Mouse (Mus musculus) bone marrow, adult 2 months (tissue): ENCODE measurements around the gene Thap7. TPM values are rescaled to one million over a fixed set of nuclear protein-coding genes. Genes with fewer than 3 reads are reported as not detected.

ENCODE experiments used
- H3K27ac ChIP-seq: fragments of 200-500 bp; 2 replicates; pipeline ENCODE4 v1.5.1; 2012; ENCODE audit warnings: low read depth, mild to moderate bottlenecking, control low read depth, inconsistent platforms, low read length; ENCODE audit not compliant: control insufficient read depth, poor library complexity, insufficient read depth
- H3K4me1 ChIP-seq: fragments of 200-500 bp; 2 replicates; pipeline ENCODE4 v1.6.1; 2011; ENCODE audit warnings: low read length; ENCODE audit not compliant: control insufficient read depth, insufficient read depth
- H3K4me3 ChIP-seq: fragments of 200-500 bp; replicated peaks from 2 replicates; pipeline ENCODE3; 2011; ENCODE audit warnings: mild to moderate bottlenecking, low read depth, low read length, control low read depth; ENCODE audit not compliant: control insufficient read depth
- CTCF ChIP-seq: fragments of 200-500 bp; IDR thresholded peaks from 2 replicates; pipeline ENCODE4 v1.5.1; 2011; ENCODE audit warnings: low read length, control low read depth; ENCODE audit not compliant: control insufficient read depth, insufficient read depth
- POLR2A ChIP-seq: fragments of 200-500 bp; IDR thresholded peaks from 2 replicates; pipeline ENCODE4 v1.6.1; 2011; ENCODE audit warnings: low read depth, mild to moderate bottlenecking, control low read depth, low read length, borderline replicate concordance; ENCODE audit not compliant: control insufficient read depth
- WGBS: fragments of 180-500 bp; shearing (Covaris S2); methylation state at CpG from one replicate; pipeline ENCODE4 v1.1.7; 2018; 5-methylcytosine and 5-hydroxymethylcytosine counted together
- polyA plus RNA-seq: library from polyadenylated mRNA; stranded (reverse); fragments of >200 nt; gene quantifications from 2 replicates; pipeline ENCODE4 v1.2.4, GENCODE M21; 2011; ENCODE audit warnings: low replicate concordance; ENCODE audit not compliant: missing spikeins, insufficient read depth, insufficient read length

The Thap7 gene
- polyA plus RNA-seq, 1 experiment = 31.8 TPM

- no peak overlapping the region for H3K4me3 ChIP-seq
- TF ChIP-seq CTCF (no peak), POLR2A (no peak)
- 19% methylated on average over 2 of the region's 2 CpGs for WGBS
- H3K27ac ChIP-seq = no peak overlapping the region
- H3K4me1 ChIP-seq = peaks cover 1% of the 10 kb centered on the region; the same call in 1 of the 2 replicates
Measured at GRCm38 (mm10) chr16:17542632-17543031, 11.7 kb upstream of the Thap7 start.

GRCm38 (mm10) chr16:17536584-17536983 lies 5.6 kb upstream of the Thap7 start:
- Histone ChIP-seq H3K4me3 (no peak overlapping the region), H3K4me1 (no peaks in the 10 kb centered on the region), H3K27ac (no peak overlapping the region)
- 66% methylated on average over 3 of the region's 3 CpGs for WGBS
- TF ChIP-seq POLR2A = no peak
- TF ChIP-seq CTCF = no peak

- Histone ChIP-seq H3K27ac (no peak overlapping the region), H3K4me3 (no peak overlapping the region), H3K4me1 (peaks cover 2% of the 10 kb centered on the region; the same call in 1 of the 2 replicates)
- TF ChIP-seq POLR2A (no peak), CTCF (no peak)
- 75% methylated on average over 14 of the region's 14 CpGs for WGBS
Measured at GRCm38 (mm10) chr16:17532676-17533329, 1.9 kb upstream of the Thap7 start.

- 63% methylated on average over 4 of the region's 4 CpGs for WGBS
- TF ChIP-seq CTCF = peak; percentile 47; the same call in 1 of the 2 replicates
- no peak for TF ChIP-seq POLR2A
- Histone ChIP-seq H3K4me1 (peaks cover 2% of the 10 kb centered on the region; the same call in 1 of the 2 replicates), H3K4me3 (no peak overlapping the region), H3K27ac (no peak overlapping the region)
Measured at GRCm38 (mm10) chr16:17532271-17532670, 1.3 kb upstream of the Thap7 start.

GRCm38 (mm10) chr16:17529981-17530586 lies 852 bp downstream of the Thap7 start:
- Histone ChIP-seq H3K4me1 (peaks cover 2% of the 10 kb centered on the region; the same call in 1 of the 2 replicates), H3K27ac (peak overlapping the region; percentile 93), H3K4me3 (peak overlapping the region; percentile 96)
- 8% methylated on average over 17 of the region's 17 CpGs for WGBS
- TF ChIP-seq POLR2A (no peak), CTCF (no peak)

- H3K4me1 ChIP-seq = peaks cover 2% of the 10 kb centered on the region; the same call in 1 of the 2 replicates
- 93% methylated on average over 13 of the region's 13 CpGs for WGBS
- TF ChIP-seq POLR2A (no peak), CTCF (no peak)
- no peak overlapping the region for H3K27ac ChIP-seq
- H3K4me3 ChIP-seq = no peak overlapping the region
Measured at GRCm38 (mm10) chr16:17528276-17528675, 2.7 kb downstream of the Thap7 start.

DNA sequence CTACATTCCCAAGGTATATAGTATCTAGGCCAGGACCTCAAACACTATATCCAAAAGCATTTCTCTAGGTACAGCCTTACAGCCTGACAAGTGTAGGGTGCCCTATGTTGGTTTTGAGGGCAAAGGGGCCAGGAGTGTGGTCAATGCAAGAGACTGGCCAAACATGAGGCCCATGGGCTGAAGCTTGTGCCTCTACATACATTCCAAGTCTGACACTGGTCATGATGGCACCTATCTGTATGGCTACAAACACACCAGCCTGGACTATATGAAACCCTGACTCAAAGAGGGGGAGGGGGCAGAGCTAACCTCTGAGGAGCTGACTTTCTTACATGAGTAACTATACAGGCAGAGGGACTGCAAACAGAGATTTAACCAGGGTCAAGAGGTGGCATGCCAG lies 3.3 kb downstream of the Thap7 start:
- H3K4me1 ChIP-seq = peaks cover 2% of the 10 kb centered on the region; the same call in 1 of the 2 replicates
- TF ChIP-seq CTCF (no peak), POLR2A (no peak)
- H3K4me3 ChIP-seq = no peak overlapping the region
- no peak overlapping the region for H3K27ac ChIP-seq

- H3K27ac ChIP-seq = no peak overlapping the region
- H3K4me3 ChIP-seq = no peak overlapping the region
- TF ChIP-seq CTCF (no peak), POLR2A (no peak)
- 85% methylated on average over 6 of the region's 6 CpGs for WGBS
- H3K4me1 ChIP-seq = peaks cover 2% of the 10 kb centered on the region; the same call in 1 of the 2 replicates
Measured at GRCm38 (mm10) chr16:17526223-17526622, 4.7 kb downstream of the Thap7 start.
